Mouse (Mus musculus): ENCODE measurements around the gene Rbbp5. TPM values are rescaled to one million over a fixed set of nuclear protein-coding genes. Genes with fewer than 3 reads are reported as not detected.

Rbbp5 gene
- polyA plus RNA-seq, 1 experiment from 2014 or later = 47.3 TPM

DNA sequence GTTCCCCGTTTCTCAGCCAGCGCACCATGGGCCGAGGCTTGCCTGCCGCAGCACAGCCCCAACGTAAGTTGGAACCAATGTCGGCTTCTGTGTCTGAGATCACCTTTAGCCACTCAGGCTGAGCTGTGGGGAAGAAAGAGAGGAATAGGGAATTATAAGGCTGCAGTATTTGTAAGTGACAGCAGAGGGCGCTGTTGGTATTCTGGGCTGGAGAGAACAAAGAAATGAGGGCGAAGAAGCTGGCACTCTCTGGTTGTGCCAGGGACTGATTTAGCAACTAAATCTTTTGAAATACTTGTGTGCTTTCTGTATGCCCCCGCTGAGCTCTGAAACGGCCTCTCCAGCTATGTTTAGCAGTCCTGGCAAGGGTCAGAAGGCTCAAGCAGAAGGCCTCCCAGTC lies 48.7 kb downstream of the Rbbp5 start:
- Histone ChIP-seq H3K27me3 (ENCODE audit: control insufficient read depth, insufficient read depth, low read length) (no peaks in the 10 kb centered on the region), H3K4me3 (ENCODE audit: low read length) (no peak overlapping the region), H3K36me3 (ENCODE audit: control insufficient read depth, insufficient read depth, low read length) (no peaks in the 10 kb centered on the region), H3K27ac (ENCODE audit: low read depth, low read length) (no peak overlapping the region), H3K4me1 (ENCODE audit: control insufficient read depth, insufficient read depth, low read length) (0 out of 2 replicates have a peak, but pooled peaks cover 2% of the 10 kb centered on the region), H3K9ac (ENCODE audit: low read depth, low read length) (no peak overlapping the region), H3K9me3 (ENCODE audit: control insufficient read depth, low read length) (no peaks in the 10 kb centered on the region), H3K4me2 (replicated peaks; ENCODE audit: low read depth, low read length) (no peak overlapping the region)
- ATAC-seq (ENCODE audit: low FRiP score, low TSS enrichment) = no peak
- WGBS = 5% methylated on average over 10 of the region's 10 CpGs

DNA sequence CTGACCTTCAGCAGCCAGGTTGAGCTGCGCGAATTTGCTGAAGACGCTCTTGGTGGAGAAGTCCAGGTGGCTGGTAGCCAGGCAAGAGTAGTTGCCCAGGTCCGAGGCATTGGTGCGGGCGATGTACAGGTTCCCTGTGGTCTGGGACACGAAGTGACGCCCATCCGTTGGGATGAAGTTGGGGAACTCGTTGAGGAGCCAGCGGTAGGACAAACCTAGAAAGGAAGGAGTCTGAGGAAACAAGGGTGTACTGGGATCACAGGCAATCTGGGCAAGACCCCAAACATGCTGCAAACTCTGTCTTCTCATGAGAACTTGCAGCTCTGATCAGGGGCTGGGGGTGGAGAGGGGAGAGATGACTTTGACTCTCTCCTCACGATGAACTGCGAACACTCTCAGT lies 50.9 kb downstream of the Rbbp5 start:
- H3K4me2 ChIP-seq (replicated peaks; ENCODE audit: low read depth, low read length) = no peak overlapping the region
- H3K36me3 ChIP-seq (ENCODE audit: control insufficient read depth, insufficient read depth, low read length) = no peaks in the 10 kb centered on the region
- 0 out of 2 replicates have a peak, but pooled peaks cover 3% of the 10 kb centered on the region for H3K4me1 ChIP-seq (ENCODE audit: control insufficient read depth, insufficient read depth, low read length)
- no peak overlapping the region for H3K4me3 ChIP-seq (ENCODE audit: low read length)
- WGBS = 94% methylated on average over 13 of the region's 13 CpGs
- no peaks in the 10 kb centered on the region for H3K9me3 ChIP-seq (ENCODE audit: control insufficient read depth, low read length)
- no peaks in the 10 kb centered on the region for H3K27me3 ChIP-seq (ENCODE audit: control insufficient read depth, insufficient read depth, low read length)
- no peak for ATAC-seq (ENCODE audit: low FRiP score, low TSS enrichment)
- H3K27ac ChIP-seq (ENCODE audit: low read depth, low read length) = no peak overlapping the region
- no peak overlapping the region for H3K9ac ChIP-seq (ENCODE audit: low read depth, low read length)

DNA sequence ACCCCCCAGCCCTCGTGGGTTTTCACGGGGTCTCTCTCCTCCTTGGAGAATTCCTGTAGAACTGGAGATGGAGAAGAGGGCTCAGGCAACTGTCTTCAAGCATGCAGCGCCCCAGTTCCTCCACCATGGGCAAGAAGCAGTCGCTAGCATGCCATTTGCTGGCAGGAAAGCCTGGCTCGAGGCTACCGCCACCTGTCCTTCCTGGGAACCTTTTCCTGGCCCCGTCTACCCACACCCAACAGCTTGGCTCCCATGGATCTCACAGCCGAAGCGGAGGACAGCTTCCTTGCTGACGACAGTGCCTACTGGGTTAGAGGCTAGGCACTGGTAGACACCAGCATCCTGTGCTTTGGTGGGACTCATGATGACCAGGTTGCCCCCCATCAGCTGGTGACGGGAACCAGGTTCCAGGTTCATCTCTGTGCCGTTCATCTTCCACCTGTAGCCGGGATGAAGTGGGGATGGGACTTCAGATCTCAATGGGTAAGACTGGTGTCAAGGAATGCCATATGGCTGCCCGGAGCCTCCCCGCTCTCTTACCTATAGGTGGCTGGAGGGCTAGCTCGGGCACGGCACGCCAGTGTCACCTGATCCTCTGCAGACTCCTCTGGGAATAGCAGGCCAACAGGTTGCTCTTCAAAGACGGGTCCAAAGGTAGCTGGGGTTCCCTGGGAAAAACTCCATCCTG lies 51.6 kb downstream of the Rbbp5 start:
- Histone ChIP-seq H3K27ac (ENCODE audit: low read depth, low read length) (no peak overlapping the region), H3K4me2 (replicated peaks; ENCODE audit: low read depth, low read length) (no peak overlapping the region), H3K9me3 (ENCODE audit: control insufficient read depth, low read length) (no peaks in the 10 kb centered on the region), H3K27me3 (ENCODE audit: control insufficient read depth, insufficient read depth, low read length) (no peaks in the 10 kb centered on the region; the same call in 1 of the 2 replicates), H3K4me3 (ENCODE audit: low read length) (no peak overlapping the region), H3K9ac (ENCODE audit: low read depth, low read length) (no peak overlapping the region), H3K4me1 (ENCODE audit: control insufficient read depth, insufficient read depth, low read length) (0 out of 2 replicates have a peak, but pooled peaks cover 3% of the 10 kb centered on the region), H3K36me3 (ENCODE audit: control insufficient read depth, insufficient read depth, low read length) (no peaks in the 10 kb centered on the region)
- no peak for ATAC-seq (ENCODE audit: low FRiP score, low TSS enrichment)
- WGBS = 82% methylated on average over 19 of the region's 19 CpGs

DNA sequence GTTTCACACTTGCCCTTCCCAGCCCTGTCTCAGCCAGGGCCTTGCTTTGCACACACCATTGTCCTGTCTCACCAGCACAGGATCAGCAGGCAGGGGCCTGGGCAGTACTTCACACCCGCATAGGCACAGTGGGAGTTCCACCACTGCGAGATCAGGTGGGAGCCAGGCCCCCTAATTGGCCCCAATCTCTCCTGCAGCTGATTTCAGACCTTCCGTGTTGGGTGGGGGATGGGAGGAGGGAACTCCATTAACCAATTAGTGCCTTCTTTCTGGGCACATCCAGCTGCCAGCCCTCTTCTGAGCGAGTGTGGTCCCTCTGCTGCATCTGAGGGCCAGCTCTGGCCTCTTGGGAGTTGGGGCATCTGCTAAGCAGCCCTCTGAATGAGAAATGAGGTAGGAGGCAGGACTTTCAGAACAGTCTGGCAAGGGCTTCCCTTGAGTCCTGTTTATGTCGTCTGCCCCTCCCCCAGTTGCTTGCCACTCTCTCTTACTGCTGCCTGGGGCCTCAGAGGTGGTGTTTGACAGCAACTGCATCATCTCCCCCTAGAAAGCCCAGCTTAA lies 53.5 kb downstream of the Rbbp5 start:
- Histone ChIP-seq H3K27me3 (ENCODE audit: control insufficient read depth, insufficient read depth, low read length) (no peaks in the 10 kb centered on the region; the same call in 1 of the 2 replicates), H3K9me3 (ENCODE audit: control insufficient read depth, low read length) (no peaks in the 10 kb centered on the region), H3K9ac (ENCODE audit: low read depth, low read length) (no peak overlapping the region), H3K4me2 (replicated peaks; ENCODE audit: low read depth, low read length) (no peak overlapping the region), H3K36me3 (ENCODE audit: control insufficient read depth, insufficient read depth, low read length) (no peaks in the 10 kb centered on the region), H3K27ac (ENCODE audit: low read depth, low read length) (no peak overlapping the region), H3K4me1 (ENCODE audit: control insufficient read depth, insufficient read depth, low read length) (0 out of 2 replicates have a peak, but pooled peaks cover 3% of the 10 kb centered on the region), H3K4me3 (ENCODE audit: low read length) (no peak overlapping the region)
- 10% methylated on average over 5 of the region's 5 CpGs for WGBS
- no peak for ATAC-seq (ENCODE audit: low FRiP score, low TSS enrichment)

DNA sequence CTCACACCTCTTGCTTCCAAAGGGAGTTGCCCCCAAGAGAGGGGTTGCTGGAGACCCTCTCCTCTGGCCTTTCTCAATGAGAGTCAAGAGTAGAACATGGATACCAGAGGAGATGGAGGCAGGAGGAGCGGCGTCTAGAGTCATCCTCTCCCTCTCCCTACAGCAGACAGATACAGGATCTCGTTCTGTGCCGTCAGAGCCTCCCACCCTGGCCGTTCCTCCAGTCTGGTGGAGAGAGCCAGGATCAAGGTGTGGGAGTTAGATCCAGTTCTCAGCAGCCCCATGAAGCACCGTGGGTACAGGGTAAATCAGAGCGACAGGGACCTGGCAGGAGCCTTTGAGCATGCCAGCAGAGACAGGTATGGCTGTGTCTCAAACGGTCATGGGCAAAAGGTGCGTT lies 55.4 kb downstream of the Rbbp5 start:
- ATAC-seq (ENCODE audit: low FRiP score, low TSS enrichment) = no peak
- Histone ChIP-seq H3K27ac (ENCODE audit: low read depth, low read length) (no peak overlapping the region), H3K4me1 (ENCODE audit: control insufficient read depth, insufficient read depth, low read length) (0 out of 2 replicates have a peak, but pooled peaks cover 3% of the 10 kb centered on the region), H3K27me3 (ENCODE audit: control insufficient read depth, insufficient read depth, low read length) (no peaks in the 10 kb centered on the region; the same call in 1 of the 2 replicates), H3K9me3 (ENCODE audit: control insufficient read depth, low read length) (no peaks in the 10 kb centered on the region), H3K4me3 (ENCODE audit: low read length) (no peak overlapping the region), H3K9ac (ENCODE audit: low read depth, low read length) (no peak overlapping the region), H3K36me3 (ENCODE audit: control insufficient read depth, insufficient read depth, low read length) (no peaks in the 10 kb centered on the region), H3K4me2 (replicated peaks; ENCODE audit: low read depth, low read length) (no peak overlapping the region)
- 60% methylated on average over 9 of the region's 9 CpGs for WGBS

DNA sequence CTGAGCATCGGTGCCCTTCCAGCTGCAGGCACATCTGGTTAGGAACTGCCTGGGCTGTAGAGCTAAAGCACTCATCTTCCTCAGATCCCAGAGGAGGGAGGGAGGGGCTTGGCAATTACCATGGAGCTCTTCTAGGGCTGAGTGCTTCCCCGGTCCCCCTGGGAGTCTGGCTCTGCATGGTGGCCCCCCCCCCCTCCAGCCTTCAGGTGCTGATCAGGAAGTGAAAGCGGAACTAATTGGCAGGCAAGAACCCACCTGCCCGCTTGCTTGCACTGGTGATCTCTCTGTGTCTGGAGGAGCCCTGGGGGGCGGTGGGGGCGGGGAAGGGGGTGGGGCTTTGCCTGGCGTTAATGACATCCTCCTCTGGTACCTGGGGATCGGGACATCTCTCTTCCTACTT lies 56.7 kb downstream of the Rbbp5 start:
- 3% methylated on average over 8 of the region's 8 CpGs for WGBS

DNA sequence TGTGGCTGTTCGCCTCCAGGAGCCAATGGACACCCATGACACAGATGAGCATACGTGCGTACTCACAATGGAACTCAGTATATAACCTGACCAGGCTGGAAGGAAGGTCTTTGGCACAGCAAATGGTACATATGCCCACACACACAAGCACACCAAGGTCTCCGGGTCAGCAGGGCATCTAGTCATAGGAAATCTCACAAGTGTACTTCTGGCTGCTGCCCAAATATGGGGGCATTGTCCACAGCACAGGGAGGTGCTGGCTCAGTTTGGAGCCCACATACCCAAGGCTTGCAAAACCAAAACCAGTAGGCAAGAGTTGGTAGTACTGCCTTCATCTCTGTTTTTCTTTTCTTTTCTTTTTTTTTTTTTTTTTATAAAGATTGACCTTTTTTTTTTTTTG lies 58.4 kb downstream of the Rbbp5 start:
- no peaks in the 10 kb centered on the region for H3K9me3 ChIP-seq (ENCODE audit: control insufficient read depth, low read length)
- peaks cover under 1% of the 10 kb centered on the region; the same call in 1 of the 2 replicates for H3K27me3 ChIP-seq (ENCODE audit: control insufficient read depth, insufficient read depth, low read length)
- no peak overlapping the region for H3K9ac ChIP-seq (ENCODE audit: low read depth, low read length)
- 0 out of 2 replicates have a peak, but pooled peaks cover 3% of the 10 kb centered on the region for H3K4me1 ChIP-seq (ENCODE audit: control insufficient read depth, insufficient read depth, low read length)
- no peaks in the 10 kb centered on the region for H3K36me3 ChIP-seq (ENCODE audit: control insufficient read depth, insufficient read depth, low read length)
- H3K4me3 ChIP-seq (ENCODE audit: low read length) = no peak overlapping the region
- no peak overlapping the region for H3K4me2 ChIP-seq (replicated peaks; ENCODE audit: low read depth, low read length)
- 93% methylated on average over 4 of the region's 4 CpGs for WGBS
- ATAC-seq (ENCODE audit: low FRiP score, low TSS enrichment) = no peak
- no peak overlapping the region for H3K27ac ChIP-seq (ENCODE audit: low read depth, low read length)

More for the DNA sequence above, 56.7 kb downstream of the Rbbp5 start:
- Histone ChIP-seq H3K9ac (ENCODE audit: low read depth, low read length) (no peak overlapping the region), H3K9me3 (ENCODE audit: control insufficient read depth, low read length) (no peaks in the 10 kb centered on the region), H3K4me2 (replicated peaks; ENCODE audit: low read depth, low read length) (peak overlapping the region; percentile 8; the same call in 1 of the 2 replicates), H3K36me3 (ENCODE audit: control insufficient read depth, insufficient read depth, low read length) (no peaks in the 10 kb centered on the region), H3K4me1 (ENCODE audit: control insufficient read depth, insufficient read depth, low read length) (0 out of 2 replicates have a peak, but pooled peaks cover 3% of the 10 kb centered on the region), H3K4me3 (ENCODE audit: low read length) (no peak overlapping the region), H3K27ac (ENCODE audit: low read depth, low read length) (no peak overlapping the region), H3K27me3 (ENCODE audit: control insufficient read depth, insufficient read depth, low read length) (no peaks in the 10 kb centered on the region; the same call in 1 of the 2 replicates)
- no peak; the same call in 1 of the 2 replicates for ATAC-seq (ENCODE audit: low FRiP score, low TSS enrichment)

DNA sequence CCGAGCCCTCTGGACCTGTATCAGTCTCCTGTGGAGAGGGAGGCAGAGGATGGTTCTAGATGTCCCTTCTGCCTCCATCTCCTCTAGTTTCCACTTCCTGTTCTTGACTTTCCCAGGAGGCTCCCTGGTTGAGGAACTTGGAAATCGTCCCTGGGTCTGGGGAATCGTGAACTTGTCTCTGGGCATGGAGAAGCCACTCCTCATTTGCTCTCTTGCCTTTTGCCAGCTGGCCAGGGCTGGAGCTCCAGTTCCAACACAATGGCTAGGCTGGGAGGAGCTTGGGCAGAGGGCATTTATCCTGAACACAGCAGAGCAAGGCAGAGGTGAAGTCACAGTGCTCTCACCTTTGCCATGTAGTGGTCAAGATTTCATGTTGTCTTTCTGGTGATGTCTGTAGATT lies 59.3 kb downstream of the Rbbp5 start:
- Histone ChIP-seq H3K4me2 (replicated peaks; ENCODE audit: low read depth, low read length) (no peak overlapping the region), H3K27ac (ENCODE audit: low read depth, low read length) (no peak overlapping the region), H3K9ac (ENCODE audit: low read depth, low read length) (no peak overlapping the region), H3K4me3 (ENCODE audit: low read length) (no peak overlapping the region), H3K9me3 (ENCODE audit: control insufficient read depth, low read length) (no peaks in the 10 kb centered on the region), H3K4me1 (ENCODE audit: control insufficient read depth, insufficient read depth, low read length) (peaks cover 5% of the 10 kb centered on the region), H3K27me3 (ENCODE audit: control insufficient read depth, insufficient read depth, low read length) (peaks cover 8% of the 10 kb centered on the region; the same call in 1 of the 2 replicates), H3K36me3 (ENCODE audit: control insufficient read depth, insufficient read depth, low read length) (no peaks in the 10 kb centered on the region)
- WGBS = 70% methylated on average over 3 of the region's 3 CpGs
- ATAC-seq (ENCODE audit: low FRiP score, low TSS enrichment) = no peak

DNA sequence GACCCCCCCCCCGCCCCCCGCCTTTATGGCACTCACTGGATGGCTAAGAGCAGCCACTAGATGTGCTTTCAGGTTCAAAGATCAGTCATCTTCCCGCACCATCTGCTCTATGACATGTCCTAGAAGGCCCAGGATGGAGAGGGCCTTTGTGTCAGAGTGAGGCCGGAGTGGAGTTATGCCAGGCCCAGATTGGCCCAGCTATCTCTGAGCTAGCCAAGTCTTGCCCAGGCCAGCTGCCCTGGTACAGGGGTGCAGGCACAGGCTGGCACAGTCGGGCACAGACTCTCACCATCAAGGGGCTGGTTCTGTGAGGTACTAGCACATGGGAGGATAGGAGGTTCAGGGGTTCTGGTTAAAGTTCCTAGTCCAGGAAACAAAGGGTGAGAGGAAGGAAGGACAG lies 60.6 kb downstream of the Rbbp5 start:
- Histone ChIP-seq H3K9ac (ENCODE audit: low read depth, low read length) (no peak overlapping the region), H3K4me2 (replicated peaks; ENCODE audit: low read depth, low read length) (no peak overlapping the region), H3K36me3 (ENCODE audit: control insufficient read depth, insufficient read depth, low read length) (no peaks in the 10 kb centered on the region), H3K27ac (ENCODE audit: low read depth, low read length) (no peak overlapping the region), H3K4me3 (ENCODE audit: low read length) (no peak overlapping the region), H3K9me3 (ENCODE audit: control insufficient read depth, low read length) (no peaks in the 10 kb centered on the region), H3K27me3 (ENCODE audit: control insufficient read depth, insufficient read depth, low read length) (peaks cover 21% of the 10 kb centered on the region), H3K4me1 (ENCODE audit: control insufficient read depth, insufficient read depth, low read length) (peaks cover 18% of the 10 kb centered on the region)
- 83% methylated on average over 5 of the region's 5 CpGs for WGBS
- no peak for ATAC-seq (ENCODE audit: low FRiP score, low TSS enrichment)
